Mouse (Mus musculus) embryonic facial prominence, embryonic 10.5 days (tissue): Measurements from ENCODE around the gene Usp21. TPM values are rescaled to one million over a fixed set of nuclear protein-coding genes. Genes with fewer than 3 reads are reported as not detected.

ENCODE experiments used
- DNase-seq: peaks from one replicate; pipeline ENCODE4 v3.0.0-alpha.2; 2017; ENCODE audit warnings: low spot score
- H3K27ac ChIP-seq: fragments of 300-500 bp; sonication (generic); replicated peaks from 2 replicates; pipeline ENCODE4 v1.5.1; 2016; ENCODE audit warnings: mild to moderate bottlenecking
- H3K27me3 ChIP-seq: fragments of 300-500 bp; sonication (generic); replicated peaks from 2 replicates; pipeline ENCODE4 v1.6.1; 2016; ENCODE audit warnings: low read depth, mild to moderate bottlenecking; ENCODE audit not compliant: poor library complexity, severe bottlenecking
- H3K36me3 ChIP-seq: fragments of 300-500 bp; sonication (generic); replicated peaks from 2 replicates; pipeline ENCODE4 v1.6.1; 2016; ENCODE audit warnings: mild to moderate bottlenecking, moderate library complexity
- H3K4me1 ChIP-seq: fragments of 300-500 bp; sonication (generic); 2 replicates; pipeline ENCODE4 v1.6.1; 2016
- H3K4me3 ChIP-seq: fragments of 300-500 bp; sonication (generic); 2 replicates; pipeline ENCODE4 v1.5.1; 2016; ENCODE audit warnings: mild to moderate bottlenecking, moderate library complexity
- H3K9me3 ChIP-seq: fragments of 300-500 bp; sonication (generic); 2 replicates; pipeline ENCODE4 v1.6.1; 2016; ENCODE audit warnings: mild to moderate bottlenecking
- WGBS: fragments of 180-500 bp; shearing (Covaris S2); methylation state at CpG from one replicate; pipeline ENCODE4 v1.1.7; 2016; 5-methylcytosine and 5-hydroxymethylcytosine counted together
- polyA plus RNA-seq: library from polyadenylated mRNA; unstranded; fragments of >200 nt; fragmentation: Nextera tagmentation; extraction: Ambion mirVana; gene quantifications from 2 replicates; pipeline ENCODE4 v1.2.1, GENCODE M21; 2016

The Usp21 gene
- polyA plus RNA-seq, 1 experiment from 2014 or later: 107 TPM

DNA sequence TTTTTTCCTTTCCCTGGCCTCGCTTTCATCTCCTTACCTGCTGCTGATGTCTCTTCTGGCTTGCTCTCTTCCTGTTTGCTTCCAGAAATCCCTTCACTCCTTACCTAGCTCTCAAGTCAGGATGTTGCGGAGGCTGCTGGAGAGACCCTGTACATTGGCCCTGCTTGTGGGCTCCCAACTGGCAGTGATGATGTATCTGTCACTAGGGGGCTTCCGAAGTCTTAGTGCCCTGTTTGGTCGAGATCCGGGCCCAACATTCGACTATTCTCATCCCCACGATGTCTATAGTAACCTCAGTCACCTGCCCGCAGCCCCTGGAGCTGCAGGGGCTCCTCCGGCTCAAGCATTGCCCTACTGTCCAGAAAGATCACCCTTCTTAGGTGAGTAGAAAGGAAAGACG is 16.2 kb downstream of the Usp21 start:
- H3K4me1 ChIP-seq: peaks cover 25% of the 10 kb centered on the region
- H3K4me3 ChIP-seq: peak overlapping the region; percentile 83; the same call in 1 of the 2 replicates
- H3K9me3 ChIP-seq: no peaks in the 10 kb centered on the region
- no peaks in the 10 kb centered on the region for H3K27me3 ChIP-seq
- H3K27ac ChIP-seq: no peak overlapping the region
- DNase-seq: no peak
- 71% methylated on average over 10 of the region's 10 CpGs for WGBS
- peaks cover 51% of the 10 kb centered on the region for H3K36me3 ChIP-seq

DNA sequence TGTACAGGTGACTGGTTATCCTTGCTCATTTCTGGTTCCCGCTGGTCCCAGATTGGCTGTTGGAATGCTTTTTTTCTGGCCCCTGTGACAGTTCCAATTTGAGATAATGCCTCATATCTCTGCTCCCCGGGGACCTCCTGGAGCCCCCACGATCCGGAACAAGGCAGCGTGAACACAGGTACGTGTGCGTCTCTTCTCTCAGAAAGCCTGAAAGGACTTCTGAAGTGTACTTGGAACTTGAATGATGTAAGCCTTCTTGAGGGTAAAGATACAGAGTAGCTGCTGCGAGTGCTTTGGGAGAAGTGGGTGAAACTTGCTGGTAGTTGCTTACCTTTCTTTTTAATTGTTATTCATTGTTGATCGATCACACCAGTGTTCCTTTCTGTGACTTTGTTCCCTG is 16.6 kb downstream of the Usp21 start:
- Histone ChIP-seq H3K4me1 (peaks cover 25% of the 10 kb centered on the region), H3K36me3 (peaks cover 47% of the 10 kb centered on the region), H3K27me3 (no peaks in the 10 kb centered on the region), H3K4me3 (peak overlapping the region; percentile 83), H3K9me3 (no peaks in the 10 kb centered on the region), H3K27ac (no peak overlapping the region)
- DNase-seq: no peak
- 59% methylated on average over 9 of the region's 9 CpGs for WGBS

DNA sequence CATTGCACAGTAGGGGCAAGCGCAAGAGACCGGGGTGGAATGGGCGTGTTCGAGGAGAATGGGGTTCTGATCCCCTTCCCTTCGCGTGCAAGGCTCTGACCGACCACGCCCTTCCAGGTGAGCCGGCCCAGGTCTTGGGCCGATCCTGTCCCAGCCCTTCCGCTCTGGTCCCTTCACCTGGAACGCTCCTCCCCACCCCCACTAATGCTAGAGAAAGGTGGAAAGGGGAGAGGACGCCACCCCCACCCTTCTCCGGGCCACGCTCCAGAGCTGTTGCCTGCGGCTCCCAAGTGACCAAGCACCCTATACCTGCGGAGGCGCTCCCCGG is 17.3 kb downstream of the Usp21 start:
- peak overlapping the region; percentile 83 for H3K4me3 ChIP-seq
- WGBS: under 1% methylated on average over 19 of the region's 19 CpGs
- H3K27ac ChIP-seq: peak overlapping the region; percentile 90
- H3K4me1 ChIP-seq: peaks cover 25% of the 10 kb centered on the region
- H3K36me3 ChIP-seq: peaks cover 40% of the 10 kb centered on the region
- DNase-seq: no peak
- H3K9me3 ChIP-seq: no peaks in the 10 kb centered on the region
- no peaks in the 10 kb centered on the region for H3K27me3 ChIP-seq

DNA sequence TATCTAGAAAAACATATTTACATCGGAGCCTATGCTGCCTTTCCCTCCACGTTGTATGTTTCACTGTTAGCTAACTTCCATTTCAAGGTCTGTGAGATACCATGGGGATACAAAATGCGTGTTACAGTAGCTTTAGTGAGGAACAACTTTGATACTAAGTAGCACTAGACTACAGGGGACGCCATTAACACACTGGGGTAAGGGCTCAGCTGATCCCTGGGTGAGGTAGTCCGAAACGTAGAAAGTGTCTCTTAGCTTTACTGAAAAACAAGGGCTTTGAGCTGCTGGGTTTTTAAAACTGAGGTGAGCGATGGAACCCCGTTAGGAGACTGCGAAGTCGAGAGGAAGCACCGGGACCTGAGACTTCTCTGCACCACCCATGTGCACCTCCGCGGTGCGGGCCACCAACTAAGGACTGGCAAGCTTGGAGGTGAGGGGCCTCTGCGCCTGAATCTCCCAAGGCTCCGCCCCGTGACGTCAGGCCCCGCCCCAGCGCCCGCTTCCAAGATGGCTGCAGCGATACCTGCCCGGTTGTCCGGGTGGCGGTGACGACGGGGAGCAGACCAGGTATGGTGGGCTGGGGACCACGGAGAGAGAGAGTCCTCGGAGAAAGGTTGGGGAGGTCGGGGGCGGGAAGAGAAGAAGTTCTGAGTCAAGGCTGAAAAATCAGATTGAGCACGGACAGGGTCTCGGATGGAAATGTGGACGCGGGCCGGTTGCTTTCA is 17.8 kb downstream of the Usp21 start, which contains the start of gene B4galt3:
B4galt3 (plus strand) TSS at position 481 of the 725 bp plus-strand sequence.
- Histone ChIP-seq H3K27me3 (no peaks in the 10 kb centered on the region), H3K4me3 (peak within 1 kb of the TSS; percentile 83), H3K27ac (peak within 1 kb of the TSS; percentile 90), H3K4me1 (peaks cover 25% of the 10 kb centered on the region), H3K9me3 (no peaks in the 10 kb centered on the region), H3K36me3 (peaks cover 35% of the 10 kb centered on the region)
- peak; percentile 97 for DNase-seq
- WGBS: 3% methylated on average over 36 of the region's 36 CpGs

DNA sequence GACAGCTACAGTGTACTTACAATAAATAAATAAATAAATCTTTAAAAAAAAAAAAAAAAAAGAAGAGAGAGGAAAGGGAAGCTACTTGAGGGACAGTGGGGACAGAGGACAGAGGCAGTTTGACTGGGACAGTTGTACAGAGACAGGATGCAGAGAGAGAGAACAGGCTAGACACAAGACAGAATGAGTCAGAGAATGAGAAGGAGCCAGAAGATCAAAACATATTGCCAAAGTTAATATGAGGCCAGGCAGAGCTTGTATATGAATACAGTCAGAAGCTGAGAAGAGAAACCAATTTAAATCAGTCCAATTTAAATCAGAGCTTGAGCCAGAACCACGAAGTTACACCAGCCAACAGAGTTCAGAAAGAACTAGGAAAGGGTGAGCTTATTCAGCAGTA is 19.4 kb downstream of the Usp21 start:
- no peaks in the 10 kb centered on the region for H3K9me3 ChIP-seq
- 68% methylated on average over 1 of the region's 1 CpGs for WGBS
- peaks cover 29% of the 10 kb centered on the region for H3K4me1 ChIP-seq
- H3K27ac ChIP-seq: no peak overlapping the region
- no peaks in the 10 kb centered on the region for H3K27me3 ChIP-seq
- no peak for DNase-seq
- H3K4me3 ChIP-seq: no peak overlapping the region
- H3K36me3 ChIP-seq: peaks cover 18% of the 10 kb centered on the region

DNA sequence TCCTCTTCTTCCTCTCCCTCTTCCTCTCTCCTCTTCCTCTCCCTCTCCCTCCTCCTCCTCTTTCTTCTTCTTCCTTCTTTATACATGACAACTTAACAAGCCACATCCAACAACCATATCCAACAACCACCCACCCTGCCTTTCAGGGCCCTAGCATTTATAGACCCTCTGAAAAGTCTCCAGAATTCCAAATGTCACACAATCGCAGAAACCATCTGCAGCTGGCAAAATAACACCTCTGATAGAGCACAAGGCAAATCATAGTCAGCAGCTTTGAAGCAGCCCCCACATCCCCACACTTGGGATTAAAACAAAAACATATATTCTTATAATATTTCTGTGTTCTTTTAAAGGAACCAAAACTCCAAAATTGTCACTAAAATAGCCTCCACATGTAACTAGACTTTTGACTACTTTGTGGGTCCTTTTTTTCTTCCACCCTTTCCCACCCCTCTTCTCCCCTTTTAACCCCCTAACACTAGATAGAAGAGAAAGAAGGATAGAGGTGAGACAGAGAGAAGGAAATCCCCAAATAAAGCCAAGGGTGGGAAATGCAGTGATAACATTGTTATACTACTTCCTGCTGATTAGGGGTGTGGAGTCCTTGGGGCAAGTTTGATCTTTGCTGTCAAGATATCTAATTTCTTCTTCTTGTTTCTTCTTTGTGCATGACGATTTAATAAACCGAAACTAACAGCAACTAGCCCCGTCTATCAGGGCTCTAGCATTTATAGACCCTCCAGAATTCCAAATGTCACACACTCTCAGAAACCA is 21.6 kb downstream of the Usp21 start:
- Histone ChIP-seq H3K4me1 (peaks cover 35% of the 10 kb centered on the region), H3K27ac (no peak overlapping the region), H3K36me3 (no peaks in the 10 kb centered on the region), H3K4me3 (no peak overlapping the region), H3K27me3 (no peaks in the 10 kb centered on the region), H3K9me3 (no peaks in the 10 kb centered on the region)
- 71% methylated on average over 4 of the region's 4 CpGs for WGBS
- DNase-seq: no peak

DNA sequence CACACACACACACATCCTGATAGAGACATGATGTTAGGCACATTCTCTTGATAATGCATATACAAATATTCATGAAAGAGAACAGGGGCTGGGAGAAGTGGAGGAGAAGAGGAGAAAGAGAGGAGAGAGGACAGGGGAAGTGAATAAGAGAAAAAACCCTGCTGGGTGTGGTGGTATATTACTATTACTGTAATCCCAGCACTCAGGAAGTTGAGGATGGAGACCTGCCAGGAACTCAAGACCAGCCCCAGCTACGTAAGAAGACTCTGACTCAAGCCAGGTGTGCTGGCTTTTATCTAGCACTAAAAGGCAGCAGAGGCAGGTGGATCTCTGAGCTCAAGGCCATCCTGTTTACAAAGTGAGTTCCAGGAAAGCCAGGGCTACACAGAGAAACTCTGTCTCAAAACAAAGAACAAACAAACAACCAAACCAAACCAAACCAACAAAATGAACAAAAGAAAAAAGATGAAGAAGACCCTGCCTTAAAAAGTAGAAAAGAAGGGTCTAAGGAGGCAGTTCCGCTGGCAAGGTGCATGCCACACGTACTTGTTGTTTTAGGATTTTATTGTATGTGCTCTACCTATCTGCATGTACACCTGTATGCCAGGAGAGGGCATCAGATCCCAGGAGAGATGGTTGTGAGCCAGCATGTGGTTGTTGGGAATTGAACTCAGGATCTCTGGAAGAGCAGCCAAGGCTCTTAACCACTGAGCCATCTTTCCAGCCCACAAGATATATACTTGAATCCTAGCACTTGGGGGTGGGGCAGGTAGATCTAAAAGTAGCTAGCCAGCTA is 23.9 kb downstream of the Usp21 start:
- Histone ChIP-seq H3K36me3 (peaks cover 9% of the 10 kb centered on the region), H3K27ac (peak overlapping the region; percentile 30), H3K9me3 (no peaks in the 10 kb centered on the region), H3K4me3 (no peak overlapping the region), H3K27me3 (no peaks in the 10 kb centered on the region), H3K4me1 (peaks cover 18% of the 10 kb centered on the region)
- no peak for DNase-seq
- WGBS: 82% methylated on average over 3 of the region's 3 CpGs

DNA sequence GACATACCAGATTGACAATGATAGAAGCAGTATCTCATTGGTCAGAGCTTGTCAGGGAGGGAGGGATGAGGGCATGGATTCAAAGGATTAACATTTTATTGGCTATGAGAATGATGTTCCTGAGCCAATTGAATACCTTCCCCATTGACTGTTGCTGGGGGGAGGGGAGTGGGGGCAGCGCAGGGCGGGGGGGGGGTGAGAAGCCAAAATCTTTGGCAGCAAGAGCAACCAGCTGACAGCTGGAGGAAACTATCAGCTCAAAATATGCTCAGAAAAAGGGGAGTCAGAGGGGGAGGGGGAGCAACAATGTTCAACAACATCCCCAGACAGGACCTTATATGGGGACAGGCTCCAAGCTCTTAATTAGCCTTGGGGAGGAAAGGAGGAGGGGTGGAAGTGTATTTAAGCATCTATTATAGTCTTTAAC is 24.6 kb downstream of the Usp21 start:
- Histone ChIP-seq H3K4me3 (peak overlapping the region; percentile 45), H3K4me1 (peaks cover 18% of the 10 kb centered on the region), H3K27me3 (no peaks in the 10 kb centered on the region), H3K36me3 (peaks cover 14% of the 10 kb centered on the region), H3K9me3 (no peaks in the 10 kb centered on the region), H3K27ac (peak overlapping the region; percentile 81)
- DNase-seq: peak; percentile 59
- 4% methylated on average over 2 of the region's 2 CpGs for WGBS

DNA sequence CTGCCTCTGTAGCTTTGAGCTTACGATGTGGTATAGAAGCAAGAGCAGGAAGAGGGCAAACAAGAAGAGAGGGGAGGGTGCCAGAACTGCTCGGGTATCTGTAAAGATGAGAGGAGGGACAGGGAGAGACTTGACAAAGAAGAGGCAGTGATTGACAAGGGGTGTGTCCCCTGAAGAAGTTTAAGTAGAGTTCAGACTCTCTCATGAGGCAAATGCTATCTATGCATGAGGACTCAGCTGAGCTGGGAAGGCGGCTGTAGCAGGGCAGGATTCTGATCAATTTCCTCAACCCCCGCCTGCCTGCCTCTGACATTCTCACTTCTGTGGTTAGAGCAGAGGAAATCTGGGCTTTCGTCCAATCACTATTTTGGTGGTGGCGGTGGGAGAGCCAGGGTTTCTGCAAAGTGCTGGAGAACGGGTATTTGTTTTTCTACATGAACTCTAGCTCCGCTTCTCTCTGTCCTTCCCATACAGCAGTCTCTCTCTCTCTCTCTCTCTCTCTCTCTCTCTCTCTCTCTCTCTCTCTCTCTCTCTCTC is 25.1 kb downstream of the Usp21 start:
- peak; percentile 33 for DNase-seq
- Histone ChIP-seq H3K9me3 (no peaks in the 10 kb centered on the region), H3K4me1 (peaks cover 18% of the 10 kb centered on the region), H3K4me3 (peak overlapping the region; percentile 45), H3K27ac (peak overlapping the region; percentile 81), H3K27me3 (no peaks in the 10 kb centered on the region), H3K36me3 (peaks cover 20% of the 10 kb centered on the region)
- WGBS: 8% methylated on average over 8 of the region's 8 CpGs

DNA sequence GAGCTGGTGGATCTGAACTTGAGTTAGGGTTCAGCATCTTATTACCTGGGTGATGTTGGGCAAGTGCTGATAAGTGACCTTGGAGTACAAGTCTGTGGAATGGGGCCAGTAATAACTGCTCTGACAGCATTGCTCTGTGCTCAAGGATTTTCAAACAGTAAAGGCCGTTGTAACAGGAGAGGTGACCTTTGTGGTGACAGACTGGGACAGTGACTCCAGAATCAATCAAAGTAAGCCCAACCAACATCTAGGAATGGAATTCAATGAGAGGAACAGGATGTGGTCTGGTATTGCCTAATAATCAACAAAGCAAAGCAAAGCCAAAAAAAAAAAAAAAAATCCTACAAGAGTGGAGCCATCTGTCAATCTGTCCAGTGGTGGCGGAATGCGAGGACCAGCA is 27.5 kb downstream of the Usp21 start:
- Histone ChIP-seq H3K9me3 (no peaks in the 10 kb centered on the region), H3K36me3 (peaks cover 40% of the 10 kb centered on the region), H3K4me3 (no peak overlapping the region), H3K4me1 (peaks cover 18% of the 10 kb centered on the region), H3K27ac (no peak overlapping the region), H3K27me3 (no peaks in the 10 kb centered on the region)
- DNase-seq: no peak
- 84% methylated on average over 3 of the region's 3 CpGs for WGBS

DNA sequence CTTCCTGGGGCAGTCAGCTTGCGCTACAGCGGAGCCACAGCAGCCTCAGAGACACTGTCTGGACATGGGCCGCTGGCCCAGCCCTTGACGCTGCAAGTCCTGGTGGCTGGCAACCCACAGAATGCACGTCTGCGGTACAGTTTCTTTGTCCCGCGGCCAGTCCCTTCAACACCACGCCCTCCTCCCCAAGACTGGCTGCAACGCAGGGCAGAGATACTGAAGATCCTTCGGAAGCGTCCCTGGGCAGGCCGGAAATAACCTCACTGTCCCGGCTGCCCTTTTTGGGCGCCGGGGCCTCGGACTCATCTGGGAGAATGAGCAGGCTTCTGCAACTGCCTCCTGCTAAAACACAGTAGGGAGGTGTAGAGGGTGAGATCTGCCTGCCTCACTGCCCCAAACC is 28.9 kb downstream of the Usp21 start:
- no peak overlapping the region for H3K4me3 ChIP-seq
- WGBS: 82% methylated on average over 17 of the region's 17 CpGs
- H3K9me3 ChIP-seq: no peaks in the 10 kb centered on the region
- peaks cover 18% of the 10 kb centered on the region for H3K4me1 ChIP-seq
- H3K27me3 ChIP-seq: no peaks in the 10 kb centered on the region
- H3K36me3 ChIP-seq: peaks cover 54% of the 10 kb centered on the region
- DNase-seq: no peak
- H3K27ac ChIP-seq: no peak overlapping the region

DNA sequence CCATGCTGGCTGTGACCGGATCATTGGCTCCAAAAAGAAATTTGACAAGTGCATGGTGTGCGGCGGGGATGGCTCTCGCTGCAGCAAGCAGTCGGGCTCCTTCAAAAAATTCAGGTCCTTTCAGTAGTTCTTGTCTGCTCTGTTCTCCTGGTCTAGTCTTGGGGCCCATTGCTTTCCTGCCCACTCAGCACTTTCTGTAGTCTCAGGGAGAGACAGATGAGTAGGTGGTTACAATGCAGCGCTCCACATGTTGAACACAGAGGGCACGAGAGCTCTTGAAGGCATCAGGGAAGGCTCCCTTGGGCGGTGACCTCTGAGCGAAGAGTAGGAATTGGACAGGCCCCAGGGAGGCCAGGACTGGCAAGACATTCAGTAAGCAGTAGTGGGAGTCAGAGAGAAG is 30.0 kb downstream of the Usp21 start:
- Histone ChIP-seq H3K36me3 (peaks cover 64% of the 10 kb centered on the region), H3K9me3 (no peaks in the 10 kb centered on the region), H3K27me3 (no peaks in the 10 kb centered on the region), H3K27ac (no peak overlapping the region), H3K4me3 (no peak overlapping the region), H3K4me1 (peaks cover 15% of the 10 kb centered on the region)
- 91% methylated on average over 9 of the region's 9 CpGs for WGBS
- DNase-seq: no peak
